Mouse (Mus musculus): ENCODE results near the gene Tmem150c. TPM values are rescaled to one million over a fixed set of nuclear protein-coding genes. Genes with fewer than 3 reads are reported as not detected.

Tmem150c gene
- polyA plus RNA-seq, 1 experiment, result not detected

DNA sequence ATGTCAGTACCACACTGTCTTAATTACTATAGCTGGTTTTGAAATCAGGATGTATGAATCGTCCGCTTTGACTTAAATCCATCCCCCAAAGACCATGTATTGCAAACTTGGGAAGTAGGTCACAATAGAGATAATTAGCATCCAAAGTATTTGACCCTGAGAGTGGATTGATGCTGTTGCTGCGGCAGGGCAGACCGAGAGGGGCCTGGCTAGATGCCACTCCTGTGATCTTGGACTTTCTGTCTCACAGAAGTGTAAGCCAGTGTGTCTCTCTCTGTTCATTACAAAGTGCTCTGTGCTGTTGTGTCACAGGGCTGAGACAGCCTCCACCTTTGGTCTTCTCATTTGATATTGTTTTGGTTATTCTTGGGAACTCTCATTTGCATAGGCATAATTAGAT is 12.5 kb upstream of the Tmem150c start:
- Histone ChIP-seq H3K79me2 (ENCODE audit: control insufficient read depth, insufficient read depth) (no peaks in the 10 kb centered on the region), H3K27me3 (ENCODE audit: control insufficient read depth, insufficient read depth, insufficient read length) (peaks cover 5% of the 10 kb centered on the region), H3K36me3 (ENCODE audit: control insufficient read depth, insufficient read depth) (no peaks in the 10 kb centered on the region), H3K4me2 (ENCODE audit: low read depth) (no peak overlapping the region), H3K4me3 (no peak overlapping the region), H3ac (ENCODE audit: control insufficient read depth, insufficient read length) (no peak overlapping the region)
- no peak for TF ChIP-seq REST (IDR thresholded peaks at IDR 0.05; ENCODE audit: insufficient read depth, insufficient read length)
- no peak for TF ChIP-seq E2F4 (IDR thresholded peaks at IDR 0.05; ENCODE audit: insufficient read depth)
- no peak for TF ChIP-seq MYOD1 (IDR thresholded peaks at IDR 0.05; ENCODE audit: control insufficient read depth in 1 of 3, insufficient read length in 2 of 3, low read depth in 2 of 3)
- no peak for TF ChIP-seq MYOG (IDR thresholded peaks at IDR 0.05; ENCODE audit: control insufficient read depth in 1 of 3, insufficient read depth in 1 of 3, insufficient read length in 2 of 3, low read depth in 2 of 3)
- TF ChIP-seq TCF12 (IDR thresholded peaks at IDR 0.05; ENCODE audit: insufficient read depth, poor library complexity, severe bottlenecking), result no peak
- no peak for TF ChIP-seq TCF3 (IDR thresholded peaks at IDR 0.05; ENCODE audit: insufficient read length, low read depth)
- TF ChIP-seq USF1 (IDR thresholded peaks at IDR 0.05; ENCODE audit: low read depth), result no peak

DNA sequence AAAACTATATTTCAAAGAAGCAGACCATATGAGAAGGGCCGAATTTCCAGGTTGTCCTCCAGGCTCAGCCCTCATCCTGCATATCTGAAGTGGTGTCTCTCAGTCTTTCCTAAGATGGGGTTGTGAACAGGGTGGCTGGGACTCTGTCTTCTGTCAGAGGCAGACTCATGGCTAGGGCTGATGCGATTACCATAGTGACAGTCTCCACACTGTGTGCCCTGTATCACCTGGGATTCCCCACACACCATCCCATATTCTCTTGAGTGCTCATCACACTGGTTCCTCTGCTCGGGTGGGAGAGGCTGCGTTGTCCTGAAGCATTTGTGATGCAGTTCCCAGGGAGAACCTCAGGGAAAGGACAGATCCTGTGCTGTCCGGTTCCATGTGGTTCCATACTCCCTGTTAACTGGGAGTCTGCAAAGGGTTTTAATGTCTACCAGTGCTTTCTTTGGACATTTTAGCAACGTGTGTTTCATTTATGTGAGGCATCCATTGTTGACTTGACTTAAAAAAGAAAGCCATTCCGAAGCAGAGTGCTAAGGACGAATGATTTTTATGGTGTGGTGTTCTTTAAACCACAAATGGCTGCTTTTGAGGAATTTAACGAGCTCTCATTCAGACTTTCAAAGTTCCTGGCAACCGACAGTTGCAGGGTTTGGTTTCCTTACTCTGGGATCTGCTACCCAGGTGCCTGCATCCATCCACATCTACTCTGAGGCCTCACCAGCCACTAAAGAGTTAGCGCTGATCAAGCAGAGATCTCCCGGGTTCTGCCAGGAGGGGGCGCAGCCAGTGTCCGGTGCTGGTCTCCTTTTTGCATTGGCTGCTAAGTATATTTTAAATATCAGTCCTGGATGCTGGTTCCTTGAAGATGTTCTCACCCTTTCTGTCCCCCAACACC is 7.2 kb upstream of the Tmem150c start:
- no peak for TF ChIP-seq SRF (IDR thresholded peaks at IDR 0.05; ENCODE audit: control insufficient read depth, insufficient read length, low read depth)
- no peak for TF ChIP-seq E2F4 (IDR thresholded peaks at IDR 0.05; ENCODE audit: insufficient read depth)
- TF ChIP-seq MYOG (IDR thresholded peaks at IDR 0.05; ENCODE audit: control insufficient read depth in 1 of 3, insufficient read depth in 1 of 3, insufficient read length in 2 of 3, low read depth in 2 of 3), result no peak
- TF ChIP-seq CEBPB (IDR thresholded peaks at IDR 0.05; ENCODE audit: insufficient read depth, poor library complexity, severe bottlenecking), result no peak
- no peak for TF ChIP-seq REST (IDR thresholded peaks at IDR 0.05; ENCODE audit: insufficient read depth, insufficient read length)
- TF ChIP-seq TCF12 (IDR thresholded peaks at IDR 0.05; ENCODE audit: insufficient read depth, poor library complexity, severe bottlenecking), result no peak
- no peak for TF ChIP-seq TCF3 (IDR thresholded peaks at IDR 0.05; ENCODE audit: insufficient read length, low read depth)
- no peak for TF ChIP-seq USF1 (IDR thresholded peaks at IDR 0.05; ENCODE audit: low read depth)
- TF ChIP-seq POLR2A (IDR thresholded peaks at IDR 0.05; ENCODE audit: insufficient read length, low read depth), result no peak
- TF ChIP-seq POLR2AphosphoS2 (IDR thresholded peaks at IDR 0.05; ENCODE audit: insufficient read length, low read depth), result no peak
- no peak for TF ChIP-seq MYOD1 (IDR thresholded peaks at IDR 0.05; ENCODE audit: control insufficient read depth in 1 of 3, insufficient read length in 2 of 3, low read depth in 2 of 3)
- no peak for TF ChIP-seq MAX (IDR thresholded peaks at IDR 0.05; ENCODE audit: low read depth)
- Histone ChIP-seq H3K79me2 (ENCODE audit: control insufficient read depth, insufficient read depth) (no peaks in the 10 kb centered on the region), H3K36me3 (ENCODE audit: control insufficient read depth, insufficient read depth) (no peaks in the 10 kb centered on the region), H3ac (ENCODE audit: control insufficient read depth, insufficient read length) (no peak overlapping the region), H3K27me3 (ENCODE audit: control insufficient read depth, insufficient read depth, insufficient read length) (no peaks in the 10 kb centered on the region), H3K4me3 (no peak overlapping the region), H3K4me2 (ENCODE audit: low read depth) (no peak overlapping the region)

GRCm38 (mm10) chr5:100163368-100163767 is 3.8 kb upstream of the Tmem150c start:
- H3K79me2 ChIP-seq (ENCODE audit: control insufficient read depth, insufficient read depth), result no peaks in the 10 kb centered on the region
- no peak overlapping the region for H3K4me3 ChIP-seq
- H3K4me2 ChIP-seq (ENCODE audit: low read depth), result no peak overlapping the region
- TF ChIP-seq TCF12 (IDR thresholded peaks at IDR 0.05; ENCODE audit: insufficient read depth, poor library complexity, severe bottlenecking), result no peak
- H3K36me3 ChIP-seq (ENCODE audit: control insufficient read depth, insufficient read depth), result no peaks in the 10 kb centered on the region
- peaks cover 10% of the 10 kb centered on the region for H3K27me3 ChIP-seq (ENCODE audit: control insufficient read depth, insufficient read depth, insufficient read length)
- no peak overlapping the region for H3ac ChIP-seq (ENCODE audit: control insufficient read depth, insufficient read length)

DNA sequence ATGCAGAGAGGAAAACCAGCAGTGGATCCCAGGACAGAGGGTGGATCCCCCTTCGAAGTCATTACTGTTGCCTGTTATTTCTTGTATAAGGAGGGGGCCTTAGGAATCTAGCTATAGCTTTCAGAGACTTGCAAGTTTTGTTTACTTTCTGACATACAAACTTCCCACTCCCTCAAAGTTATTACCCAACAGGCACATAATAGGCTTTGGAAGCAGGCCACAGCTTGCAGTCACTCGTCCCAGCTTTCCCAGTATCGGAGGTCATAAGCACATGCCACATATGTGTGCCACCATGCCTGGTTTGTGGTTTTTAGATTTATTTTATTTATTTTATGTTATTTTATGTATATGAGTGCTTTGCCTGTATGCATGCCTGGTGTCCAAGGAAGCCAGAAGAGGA is 3.2 kb upstream of the Tmem150c start:
- Histone ChIP-seq H3K27me3 (ENCODE audit: control insufficient read depth, insufficient read depth, insufficient read length) (peaks cover 10% of the 10 kb centered on the region), H3ac (ENCODE audit: control insufficient read depth, insufficient read length) (no peak overlapping the region), H3K4me3 (no peak overlapping the region), H3K79me2 (ENCODE audit: control insufficient read depth, insufficient read depth) (no peaks in the 10 kb centered on the region), H3K4me2 (ENCODE audit: low read depth) (no peak overlapping the region), H3K36me3 (ENCODE audit: control insufficient read depth, insufficient read depth) (no peaks in the 10 kb centered on the region)
- TF ChIP-seq TCF12 (IDR thresholded peaks at IDR 0.05; ENCODE audit: insufficient read depth, poor library complexity, severe bottlenecking), result no peak
- TF ChIP-seq MAX (IDR thresholded peaks at IDR 0.05; ENCODE audit: low read depth), result no peak
- TF ChIP-seq MYOD1 (IDR thresholded peaks at IDR 0.05; ENCODE audit: control insufficient read depth in 1 of 3, insufficient read length in 2 of 3, low read depth in 2 of 3), result no peak
- TF ChIP-seq MYOG (IDR thresholded peaks at IDR 0.05; ENCODE audit: control insufficient read depth in 1 of 3, insufficient read depth in 1 of 3, insufficient read length in 2 of 3, low read depth in 2 of 3), result no peak
- no peak for TF ChIP-seq USF1 (IDR thresholded peaks at IDR 0.05; ENCODE audit: low read depth)
- no peak for TF ChIP-seq POLR2A (IDR thresholded peaks at IDR 0.05; ENCODE audit: insufficient read length, low read depth)
- no peak for TF ChIP-seq REST (IDR thresholded peaks at IDR 0.05; ENCODE audit: insufficient read depth, insufficient read length)
- TF ChIP-seq POLR2AphosphoS2 (IDR thresholded peaks at IDR 0.05; ENCODE audit: insufficient read length, low read depth), result no peak
- no peak for TF ChIP-seq SRF (IDR thresholded peaks at IDR 0.05; ENCODE audit: control insufficient read depth, insufficient read length, low read depth)
- no peak for TF ChIP-seq E2F4 (IDR thresholded peaks at IDR 0.05; ENCODE audit: insufficient read depth)
- no peak for TF ChIP-seq CEBPB (IDR thresholded peaks at IDR 0.05; ENCODE audit: insufficient read depth, poor library complexity, severe bottlenecking)
- no peak for TF ChIP-seq TCF3 (IDR thresholded peaks at IDR 0.05; ENCODE audit: insufficient read length, low read depth)

DNA sequence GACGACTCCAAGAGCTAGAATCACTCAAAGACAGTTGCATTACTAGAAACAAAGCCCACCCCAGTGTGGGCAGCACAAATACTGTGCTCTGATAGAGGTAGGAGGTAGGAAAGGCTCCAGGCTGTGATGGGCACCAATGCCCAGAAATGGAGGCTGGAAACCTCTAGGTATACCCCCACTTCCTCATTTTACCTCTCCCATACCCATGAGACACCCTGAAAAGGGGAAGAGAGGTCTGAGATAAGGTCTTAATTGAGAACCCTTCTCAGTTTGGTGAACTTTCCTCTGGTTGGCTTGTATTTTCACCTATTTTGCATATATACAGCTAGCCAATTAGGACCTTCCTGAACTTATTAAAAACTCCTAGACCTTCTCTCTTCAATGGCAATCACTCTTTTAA is 2.4 kb upstream of the Tmem150c start:
- peaks cover 10% of the 10 kb centered on the region for H3K27me3 ChIP-seq (ENCODE audit: control insufficient read depth, insufficient read depth, insufficient read length)
- no peak overlapping the region for H3ac ChIP-seq (ENCODE audit: control insufficient read depth, insufficient read length)
- H3K36me3 ChIP-seq (ENCODE audit: control insufficient read depth, insufficient read depth), result no peaks in the 10 kb centered on the region
- no peaks in the 10 kb centered on the region for H3K79me2 ChIP-seq (ENCODE audit: control insufficient read depth, insufficient read depth)
- TF ChIP-seq MAX (IDR thresholded peaks at IDR 0.05; ENCODE audit: low read depth), result no peak
- no peak for TF ChIP-seq CEBPB (IDR thresholded peaks at IDR 0.05; ENCODE audit: insufficient read depth, poor library complexity, severe bottlenecking)
- no peak for TF ChIP-seq POLR2A (IDR thresholded peaks at IDR 0.05; ENCODE audit: insufficient read length, low read depth)
- TF ChIP-seq USF1 (IDR thresholded peaks at IDR 0.05; ENCODE audit: low read depth), result no peak
- TF ChIP-seq POLR2AphosphoS2 (IDR thresholded peaks at IDR 0.05; ENCODE audit: insufficient read length, low read depth), result no peak
- no peak for TF ChIP-seq SRF (IDR thresholded peaks at IDR 0.05; ENCODE audit: control insufficient read depth, insufficient read length, low read depth)
- no peak for TF ChIP-seq REST (IDR thresholded peaks at IDR 0.05; ENCODE audit: insufficient read depth, insufficient read length)
- no peak for TF ChIP-seq MYOG (IDR thresholded peaks at IDR 0.05; ENCODE audit: control insufficient read depth in 1 of 3, insufficient read depth in 1 of 3, insufficient read length in 2 of 3, low read depth in 2 of 3)
- TF ChIP-seq MYOD1 (IDR thresholded peaks at IDR 0.05; ENCODE audit: control insufficient read depth in 1 of 3, insufficient read length in 2 of 3, low read depth in 2 of 3), result no peak
- no peak for TF ChIP-seq TCF3 (IDR thresholded peaks at IDR 0.05; ENCODE audit: insufficient read length, low read depth)
- no peak for TF ChIP-seq E2F4 (IDR thresholded peaks at IDR 0.05; ENCODE audit: insufficient read depth)
- no peak for TF ChIP-seq TCF12 (IDR thresholded peaks at IDR 0.05; ENCODE audit: insufficient read depth, poor library complexity, severe bottlenecking)
- no peak overlapping the region for H3K4me2 ChIP-seq (ENCODE audit: low read depth)
- no peak overlapping the region for H3K4me3 ChIP-seq

Measured in myocyte (in vitro differentiated cells).